Mouse (Mus musculus) small intestine, adult 2 months (tissue): ENCODE measurements around the gene Dpf2.
"Not testable (repeated sequence)": the region's sequence is repeated elsewhere in the genome, so short reads cannot be mapped to it uniquely, and the experiment has no call there.

ENCODE experiments used
- CTCF ChIP-seq: fragments of 200-500 bp; IDR thresholded peaks from 2 replicates; pipeline ENCODE4 v1.5.1; 2012; ENCODE audit warnings: low read depth, mild to moderate bottlenecking, control low read depth, inconsistent platforms, low read length, moderate library complexity, mixed read lengths; ENCODE audit not compliant: insufficient replicate concordance, insufficient read length; ENCODE audit errors: extremely low read depth
- POLR2A ChIP-seq: fragments of 200-500 bp; IDR thresholded peaks from 2 replicates; pipeline ENCODE4 v1.6.1; 2012; ENCODE audit warnings: low read depth, mild to moderate bottlenecking, control low read depth, inconsistent platforms, low read length, moderate library complexity

DNA sequence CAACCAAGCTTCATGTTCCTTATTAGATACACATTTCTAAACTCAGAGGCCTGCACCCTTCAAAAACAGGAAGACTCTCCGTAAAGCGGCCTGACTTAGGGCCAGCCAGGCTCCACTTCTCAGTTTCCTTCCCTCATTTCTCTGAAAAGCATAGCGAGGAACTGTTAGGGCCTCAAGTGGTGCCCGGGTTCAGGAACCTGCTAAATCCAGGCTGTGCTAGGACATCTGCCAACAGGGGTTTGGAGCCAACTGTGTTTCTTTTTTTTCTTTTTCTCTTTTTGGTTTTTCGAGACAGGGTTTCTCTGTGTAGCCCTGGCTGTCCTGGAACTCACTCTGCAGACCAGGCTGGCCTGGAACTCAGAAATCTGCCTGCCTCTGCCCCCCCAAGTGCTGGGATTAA lies 30.7 kb downstream of the Dpf2 start:
- TF ChIP-seq CTCF, POLR2A: not testable (repeated sequence)
